Mouse (Mus musculus) retina, adult 2 months (tissue): ENCODE results near the gene Vipr2.

Experiments
- DNase-seq: peaks from one replicate; pipeline ENCODE4 v3.0.0-alpha.2; 2012; ENCODE audit warnings: low read depth, low spot score

The Vipr2 gene

DNA sequence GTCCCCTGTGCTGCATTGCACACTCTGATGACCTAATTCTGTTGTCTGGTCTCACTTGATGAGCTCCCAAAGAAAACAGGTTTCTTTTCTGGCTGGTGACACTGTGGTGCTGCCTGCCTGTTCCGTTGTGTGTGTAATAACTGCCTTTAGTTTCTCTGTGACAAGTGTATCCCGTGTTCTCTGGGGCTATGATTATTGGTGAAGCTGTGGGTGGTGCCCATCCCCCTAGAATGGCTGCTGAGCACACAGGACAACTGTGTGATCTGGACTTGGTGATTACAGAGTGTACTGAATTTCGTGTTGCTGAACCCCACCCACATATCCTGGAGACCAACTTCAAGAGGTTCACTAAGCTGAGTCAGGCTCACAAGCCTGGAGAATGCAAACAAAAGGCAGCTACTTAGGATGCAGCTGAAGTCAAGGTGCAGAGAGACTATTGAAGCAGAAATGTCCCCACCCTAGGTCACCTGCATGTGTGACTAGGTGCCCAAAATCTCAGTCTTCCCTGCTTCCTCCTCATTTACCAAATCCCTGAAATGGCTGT is 18.9 kb downstream of the Vipr2 start:
- DNase-seq: no peak

DNA sequence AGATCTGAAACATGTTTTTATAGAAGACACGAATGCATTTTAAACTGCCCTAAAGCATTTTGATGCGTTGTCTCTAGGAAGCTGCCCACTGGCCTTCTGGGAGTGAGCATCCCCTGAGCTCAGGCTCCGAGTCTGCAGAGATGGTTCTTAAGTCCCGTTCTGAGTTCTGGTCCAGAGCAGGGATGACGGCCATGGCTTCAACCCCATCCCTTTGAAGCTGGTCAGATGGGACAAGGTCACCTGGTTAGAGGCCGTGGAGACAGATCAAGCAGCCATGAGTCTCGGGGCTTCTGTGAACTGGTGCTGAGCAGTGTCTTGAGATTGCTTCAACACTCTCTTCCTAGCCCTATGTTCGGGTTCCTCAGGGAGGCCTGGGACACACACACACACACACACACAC is 19.6 kb downstream of the Vipr2 start:
- no peak for DNase-seq

DNA sequence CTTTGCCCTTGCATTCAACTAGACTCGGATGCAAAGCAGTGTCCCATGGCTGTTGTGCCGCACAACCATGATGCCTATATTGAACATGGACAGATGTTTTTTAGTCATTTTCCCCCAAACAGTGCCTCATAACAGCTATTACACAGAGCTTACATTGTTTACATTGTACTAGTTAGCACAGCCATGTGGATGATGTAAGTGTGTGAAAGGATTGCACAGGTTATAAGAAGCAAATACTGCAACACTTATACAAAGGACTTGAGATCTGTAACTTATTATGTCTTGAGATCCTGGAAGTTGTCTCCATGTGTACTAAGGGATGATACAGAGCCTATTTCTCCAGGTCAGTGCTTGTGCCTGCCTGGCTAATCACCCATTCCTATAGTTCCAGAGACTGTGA is 24.4 kb downstream of the Vipr2 start:
- DNase-seq: no peak

DNA sequence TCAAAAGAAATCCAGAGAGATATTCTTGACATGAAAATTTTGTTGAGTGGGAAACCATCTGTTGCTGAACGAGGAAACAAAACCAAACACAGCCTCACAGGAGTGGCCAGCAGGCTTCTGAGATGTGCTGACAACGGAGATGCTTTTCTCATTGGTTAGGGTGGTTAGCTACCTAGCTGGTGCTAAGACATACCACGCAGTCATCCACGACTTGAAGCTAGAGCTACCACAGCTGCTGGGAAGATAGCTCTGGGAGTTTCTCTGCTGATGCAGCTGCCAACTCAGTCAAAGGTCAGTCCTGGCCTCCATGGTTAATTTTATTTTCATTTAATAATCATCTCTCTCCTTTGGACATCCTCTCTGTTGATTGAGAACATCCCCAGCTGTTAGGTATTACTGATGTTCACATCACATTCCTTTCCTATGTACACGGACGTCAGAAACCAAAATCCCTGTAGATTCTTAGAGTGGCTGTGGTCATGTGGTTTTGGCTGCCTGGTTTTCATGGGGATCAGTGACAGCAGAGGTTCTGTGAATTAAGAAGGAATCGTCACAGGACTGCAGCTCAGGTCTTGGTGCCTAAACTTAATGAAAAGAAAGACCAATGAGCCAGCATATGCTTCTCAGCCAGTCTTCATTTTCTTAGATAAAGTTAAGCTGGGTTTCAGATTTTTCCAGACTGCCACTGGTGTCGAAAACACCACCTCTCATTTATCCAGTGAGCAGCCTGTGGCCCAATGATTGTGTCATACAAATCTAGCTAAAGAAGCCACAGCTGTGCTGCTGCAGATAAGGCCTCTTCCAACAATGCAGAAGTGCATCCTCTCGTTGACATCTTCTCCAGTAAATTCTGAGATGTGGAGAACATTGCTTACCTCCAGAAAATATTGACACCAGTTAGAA is 32.2 kb downstream of the Vipr2 start:
- no peak for DNase-seq

DNA sequence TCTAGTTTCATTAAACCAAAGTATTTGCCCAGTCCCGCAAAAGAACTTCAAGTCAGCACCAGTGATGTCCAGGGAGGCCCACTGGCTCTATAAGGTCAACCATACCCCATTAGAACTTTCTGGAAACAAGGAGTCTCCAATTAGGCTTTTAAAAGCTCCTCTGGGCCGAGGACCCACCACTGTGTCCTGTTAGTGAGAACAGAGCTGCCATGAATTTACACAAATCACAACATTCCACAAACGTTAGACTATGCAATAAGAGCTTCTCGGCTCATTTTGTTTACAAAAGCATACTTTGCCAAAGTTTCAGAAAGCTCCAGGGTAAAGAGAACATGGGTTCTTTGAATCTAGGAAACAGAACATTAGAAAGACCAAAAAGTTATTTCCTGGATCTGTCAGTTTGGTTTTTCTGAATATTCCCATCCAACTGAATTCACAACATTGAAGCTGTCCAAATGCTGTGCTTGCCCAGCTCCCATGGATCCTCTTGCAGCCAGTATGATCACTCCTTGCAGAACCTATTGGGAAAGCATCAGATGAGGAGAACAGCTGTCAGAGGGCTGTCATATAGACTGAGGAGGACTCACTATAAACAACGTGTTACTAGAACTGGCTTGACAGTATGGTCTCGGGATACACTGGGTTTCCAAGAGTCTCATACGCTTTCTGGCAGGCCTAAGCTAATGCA is 33.6 kb downstream of the Vipr2 start:
- no peak for DNase-seq

DNA sequence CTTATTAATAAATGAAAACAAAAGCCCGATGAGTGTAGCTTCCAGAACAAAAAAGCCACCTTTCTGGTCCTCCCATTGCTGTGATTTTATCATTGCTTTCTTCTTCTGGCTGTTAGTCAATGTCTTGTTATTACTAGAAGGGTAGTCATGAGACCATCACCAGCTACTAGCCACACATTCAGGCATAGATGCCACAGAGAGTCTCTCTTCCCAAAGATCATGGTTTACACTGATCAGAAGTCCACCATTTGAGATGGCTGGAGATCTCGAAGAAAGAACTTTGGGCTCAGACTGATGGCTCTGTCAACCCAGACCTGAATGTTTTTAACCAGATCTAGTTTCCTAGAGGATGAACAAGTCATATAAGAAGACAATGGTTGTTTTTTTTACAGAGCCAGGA is 38.3 kb downstream of the Vipr2 start:
- no peak for DNase-seq

DNA sequence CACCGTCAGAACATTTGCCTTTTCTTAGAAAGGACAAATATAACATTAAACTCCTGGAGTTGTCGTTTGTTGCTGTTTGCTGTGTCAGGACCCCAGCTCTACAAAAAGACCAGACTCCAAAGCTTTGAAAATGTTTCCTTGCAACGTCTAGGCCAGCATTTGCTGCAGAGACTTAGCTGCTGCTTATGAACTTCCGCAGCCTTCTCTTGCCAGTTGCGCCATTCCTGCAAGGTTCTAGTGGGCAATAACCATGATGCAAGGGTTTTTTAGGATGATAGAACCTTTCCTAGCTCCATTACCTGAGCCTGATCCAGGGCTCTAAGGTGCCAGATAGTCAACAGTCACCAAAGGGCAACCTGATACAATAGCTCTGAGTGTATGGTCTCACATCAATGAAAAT is 38.9 kb downstream of the Vipr2 start:
- DNase-seq: no peak

DNA sequence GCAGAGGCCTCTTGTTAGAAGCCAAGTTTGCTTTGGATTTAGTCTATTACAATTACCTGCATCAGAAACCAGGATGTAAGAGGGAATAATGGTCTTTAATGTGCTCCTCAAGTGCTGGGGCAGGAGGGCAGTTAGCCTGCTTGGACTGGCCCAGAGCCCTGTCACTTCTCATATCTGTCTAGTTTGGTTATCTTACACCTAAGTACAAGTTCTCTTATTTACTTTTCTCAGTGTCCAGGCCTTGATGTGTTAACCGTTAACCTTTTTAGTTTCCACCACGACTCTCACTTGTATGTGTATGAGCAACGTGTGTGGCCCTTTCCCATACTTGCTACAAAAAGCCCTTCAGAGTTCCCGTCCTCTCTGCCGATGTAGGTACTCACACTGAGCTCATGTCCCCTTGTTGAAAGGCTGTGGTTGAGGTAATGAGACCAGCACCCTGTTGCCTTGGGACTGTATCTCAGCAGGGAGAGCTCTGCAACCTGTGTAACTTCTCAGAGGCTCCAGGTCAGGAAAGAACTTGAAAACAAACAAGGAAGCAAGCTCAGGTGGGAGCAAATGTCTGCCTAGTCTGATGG is 39.9 kb downstream of the Vipr2 start:
- DNase-seq: no peak

DNA sequence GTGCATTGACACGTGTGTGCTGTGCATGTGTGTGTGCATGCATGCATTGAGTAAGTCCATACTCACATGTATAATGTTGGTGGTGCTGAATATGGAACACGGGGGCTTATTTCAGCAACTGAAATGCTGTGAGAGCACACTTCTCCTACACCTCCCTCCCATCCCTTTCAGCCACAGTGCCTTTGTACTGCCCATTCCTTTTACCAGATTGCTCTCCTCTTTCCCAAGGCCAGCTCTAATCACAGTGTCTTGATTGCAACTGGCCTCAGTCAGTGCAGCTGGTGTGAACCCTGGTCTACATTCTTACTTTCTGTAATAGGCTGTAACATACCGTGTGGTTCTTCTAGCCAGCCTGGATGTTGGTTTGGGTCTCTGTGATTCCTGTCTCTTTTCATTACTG is 41.5 kb downstream of the Vipr2 start:
- DNase-seq: no peak

DNA sequence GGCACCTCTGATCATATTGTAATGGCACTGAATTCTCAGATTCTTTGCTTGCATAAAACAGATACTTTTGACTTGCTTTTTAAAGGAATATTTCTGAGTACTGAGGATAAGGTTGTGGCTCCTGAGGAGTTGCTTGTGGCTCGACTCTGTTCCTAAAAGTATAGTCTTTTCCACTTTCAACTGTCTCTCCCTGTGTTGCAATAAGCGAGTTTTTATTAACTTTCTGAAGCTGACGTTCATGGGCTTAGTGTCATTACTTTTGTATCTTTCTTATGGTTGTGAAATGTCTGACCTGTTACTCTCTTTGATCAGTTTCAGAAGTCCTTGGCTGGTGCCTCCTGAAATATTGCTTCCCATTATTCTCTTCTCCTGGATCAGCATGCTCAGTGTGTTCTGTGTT is 46.3 kb downstream of the Vipr2 start:
- DNase-seq: no peak

DNA sequence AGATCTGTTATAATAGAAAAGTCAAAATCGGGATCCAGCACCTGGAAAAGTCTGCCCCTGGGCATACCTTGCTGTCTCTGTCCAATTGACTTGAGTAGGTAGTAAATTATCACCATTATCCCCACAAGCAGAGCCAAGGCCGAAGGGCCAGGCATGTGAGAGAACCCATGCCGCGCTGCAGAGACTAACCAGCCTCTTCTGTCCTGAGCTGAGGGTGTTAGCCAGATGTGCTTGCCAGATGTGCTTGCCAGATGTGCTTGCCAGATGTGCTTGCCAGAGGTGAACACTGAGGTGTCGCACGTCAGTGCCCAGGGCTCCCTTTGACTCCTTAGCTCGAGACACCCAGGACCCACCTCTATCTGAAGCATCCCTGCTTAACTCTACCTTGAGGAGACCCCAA is 53.4 kb downstream of the Vipr2 start:
- DNase-seq: no peak

DNA sequence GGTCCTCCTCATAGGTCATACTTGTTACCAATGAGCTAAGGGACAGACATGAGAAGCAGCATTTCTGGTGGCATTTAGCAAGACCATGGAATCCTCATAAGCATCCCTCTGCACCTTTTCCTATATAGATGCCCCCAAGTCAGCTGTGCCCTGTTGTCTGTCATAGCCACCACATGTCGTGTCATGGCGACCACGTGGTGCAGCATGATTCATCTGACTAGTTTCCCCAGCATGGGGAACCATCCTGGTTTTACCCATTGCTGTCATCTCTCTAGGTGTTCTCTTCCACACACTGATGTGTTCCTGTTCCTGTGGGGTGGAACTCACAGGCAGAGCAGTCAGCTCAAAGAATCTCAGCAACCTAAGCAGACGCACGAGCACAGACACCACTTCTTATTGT is 55.4 kb downstream of the Vipr2 start:
- DNase-seq: no peak

DNA sequence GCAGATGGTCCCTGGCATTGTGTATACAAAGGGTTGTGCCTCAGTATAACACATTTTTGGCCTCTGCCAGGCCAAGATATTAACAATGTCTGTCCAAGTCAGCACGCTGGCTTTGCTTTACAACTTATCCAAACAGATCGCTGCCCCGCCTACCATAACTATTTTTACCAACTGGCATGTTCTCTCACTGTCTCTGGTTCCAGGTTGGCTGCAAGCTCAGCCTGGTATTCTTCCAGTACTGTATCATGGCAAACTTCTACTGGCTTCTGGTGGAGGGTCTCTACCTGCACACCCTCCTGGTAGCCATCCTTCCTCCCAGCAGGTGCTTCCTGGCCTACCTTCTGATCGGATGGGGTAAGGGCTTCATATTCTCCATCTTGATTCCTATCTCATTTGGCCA is 58.4 kb downstream of the Vipr2 start:
- DNase-seq: no peak

DNA sequence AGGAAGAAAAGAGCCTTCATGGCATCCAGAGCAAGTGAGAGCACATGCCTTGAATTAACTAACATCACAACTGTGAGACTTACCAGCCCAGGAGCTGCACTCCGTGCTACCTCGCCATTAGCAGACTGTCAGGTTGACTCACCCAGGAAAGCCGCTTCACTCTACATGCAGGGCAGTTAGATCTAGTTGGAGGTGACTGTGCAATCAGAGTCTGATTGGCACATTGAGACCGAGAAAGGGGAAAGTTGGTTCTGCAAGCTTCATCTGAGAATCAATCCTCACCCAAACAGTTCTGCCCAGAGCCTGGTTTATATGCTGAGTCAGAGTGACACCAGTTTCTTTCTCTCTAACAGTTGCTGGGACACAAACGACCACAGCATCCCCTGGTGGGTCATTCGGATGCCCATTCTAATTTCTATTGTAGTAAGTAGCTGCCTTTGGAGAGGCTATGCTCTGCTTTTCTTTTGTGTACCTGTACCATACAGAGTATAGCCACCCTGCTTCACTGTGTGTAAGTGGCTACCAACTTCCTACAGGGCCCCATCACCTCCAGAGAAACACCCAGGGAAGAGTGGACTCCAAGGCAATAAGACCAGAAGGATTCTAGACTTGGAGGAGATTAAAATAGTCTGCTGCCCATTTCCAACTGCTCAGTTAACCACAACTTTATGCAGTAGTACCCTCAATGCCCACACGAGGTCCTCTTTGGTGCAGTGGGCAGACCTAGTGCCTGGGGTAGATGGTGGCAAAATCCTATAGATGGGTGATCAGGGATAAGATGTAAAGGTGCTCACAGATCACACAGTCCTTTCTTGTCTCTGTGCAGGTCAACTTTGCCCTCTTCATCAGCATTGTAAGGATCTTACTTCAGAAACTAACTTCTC is 61.0 kb downstream of the Vipr2 start:
- no peak for DNase-seq

DNA sequence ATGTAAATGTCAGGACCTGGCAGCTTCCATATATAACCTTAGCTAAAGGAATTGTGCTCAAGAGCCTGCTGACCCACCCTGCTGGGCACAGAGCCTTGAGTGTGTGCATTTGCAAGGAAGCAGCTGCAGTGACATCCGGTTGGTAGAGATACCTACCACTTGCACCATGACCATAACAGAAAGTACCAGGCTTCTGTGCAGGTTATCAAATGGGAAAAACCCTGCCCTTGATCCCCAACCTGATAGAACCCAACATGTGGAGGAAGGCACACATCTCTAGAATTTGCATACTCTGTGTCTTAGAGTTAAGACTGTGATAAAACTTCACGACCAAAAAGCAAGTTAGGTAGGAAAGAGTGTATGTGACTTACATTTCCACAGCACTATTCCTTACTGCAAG is 63.1 kb downstream of the Vipr2 start:
- DNase-seq: no peak

DNA sequence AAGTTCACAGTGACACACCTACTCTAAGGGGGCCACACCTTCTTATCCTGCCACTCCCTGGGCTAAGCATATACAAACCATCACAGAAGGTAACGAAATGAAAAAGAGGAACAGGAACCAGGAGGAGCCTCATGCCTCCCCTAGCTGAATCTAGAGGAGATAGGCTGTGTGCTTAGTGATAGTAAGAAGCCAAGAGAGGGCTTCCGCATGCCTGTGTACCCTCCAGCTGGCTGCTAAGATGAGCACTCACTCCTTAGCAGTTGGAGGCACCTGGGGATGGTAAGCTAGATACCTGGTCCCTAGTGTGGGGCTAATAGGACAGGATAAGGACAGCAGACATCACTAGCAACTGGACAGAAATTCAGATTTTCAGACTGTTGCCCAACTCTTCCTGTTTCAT is 64.3 kb downstream of the Vipr2 start:
- no peak for DNase-seq

DNA sequence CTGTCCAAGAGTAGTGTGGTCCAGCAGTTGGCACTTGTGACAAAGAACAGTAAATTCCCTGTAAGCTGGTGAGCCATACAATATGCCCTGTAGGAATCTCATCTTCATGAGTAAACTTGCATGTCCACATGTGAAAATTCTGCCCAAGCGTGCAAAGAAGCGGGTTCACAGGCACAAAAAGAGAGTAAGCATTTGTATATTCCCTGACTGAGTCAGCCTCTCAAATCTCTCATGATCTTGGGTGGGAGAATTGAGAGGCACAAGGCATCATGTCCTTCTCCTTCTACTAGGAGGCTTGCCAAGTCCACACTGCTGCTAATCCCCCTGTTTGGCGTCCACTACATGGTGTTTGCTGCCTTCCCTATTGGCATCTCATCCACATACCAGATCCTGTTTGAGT is 64.9 kb downstream of the Vipr2 start:
- DNase-seq: no peak

DNA sequence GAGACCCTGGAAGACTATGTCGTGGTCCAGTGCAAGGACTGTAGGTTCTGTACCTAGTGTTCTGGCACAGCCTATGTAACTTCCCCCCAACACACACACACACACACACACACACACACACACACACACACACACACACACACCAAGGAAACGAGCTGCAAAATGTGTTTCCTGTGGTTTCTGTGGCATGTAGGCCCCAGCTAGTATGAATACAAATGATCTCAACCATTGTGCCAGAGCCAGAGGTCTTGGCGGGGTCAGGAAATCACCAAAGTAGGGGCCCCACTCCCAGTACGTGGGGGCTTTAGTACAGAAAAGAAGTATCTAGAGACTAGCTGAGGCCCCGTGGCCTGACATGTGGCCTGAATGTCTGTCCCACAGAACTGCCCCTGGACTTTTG is 67.7 kb downstream of the Vipr2 start:
- DNase-seq: no peak

DNA sequence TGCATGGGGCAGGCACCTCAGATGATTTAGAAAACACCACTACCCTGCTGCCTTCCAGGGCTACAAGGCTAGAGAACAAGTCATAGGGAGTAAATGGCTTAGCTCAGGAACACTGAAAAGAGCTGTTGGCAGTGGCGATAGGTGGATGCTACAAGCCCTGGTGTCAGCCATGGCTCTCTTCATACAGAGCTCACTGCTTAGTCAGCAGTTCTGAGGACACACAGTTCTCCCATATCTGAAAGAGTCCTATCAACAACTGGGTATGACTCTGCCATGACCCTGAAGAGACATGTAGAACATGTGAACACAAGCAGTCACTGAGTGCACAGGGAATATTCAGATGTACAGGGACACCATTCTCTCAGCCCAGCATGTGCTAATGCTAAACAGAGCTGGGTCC is 68.2 kb downstream of the Vipr2 start:
- DNase-seq: no peak

DNA sequence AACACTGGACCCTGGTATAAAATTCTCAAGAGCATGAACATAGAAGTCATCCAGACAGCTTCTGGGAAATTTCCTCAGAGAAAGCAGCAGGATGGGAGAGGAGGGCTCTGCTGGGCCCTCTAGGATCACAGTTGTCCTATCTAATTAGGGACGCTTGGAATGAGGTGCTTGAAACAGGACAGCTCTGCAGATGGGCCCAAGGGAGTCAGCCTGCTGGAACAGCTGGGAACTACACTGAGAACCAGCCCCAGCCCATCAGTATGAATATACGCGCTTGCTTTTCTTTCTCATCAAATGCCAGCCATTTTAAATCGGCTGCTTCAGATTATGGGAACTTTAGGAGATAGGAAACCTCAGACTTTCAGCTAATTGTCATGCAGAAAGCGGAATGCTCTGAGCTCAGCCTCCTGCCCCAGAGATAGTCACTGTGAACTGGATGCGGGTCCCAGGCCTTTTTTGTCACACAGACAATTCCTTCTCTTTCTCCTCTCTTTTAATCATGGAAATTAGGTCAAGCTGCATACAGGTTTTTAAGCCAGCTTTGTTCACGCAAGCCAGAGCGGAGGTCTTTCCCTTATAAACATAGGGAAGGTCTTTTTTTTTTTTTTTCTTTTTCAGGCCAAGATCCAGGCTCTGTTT is 69.6 kb downstream of the Vipr2 start:
- DNase-seq: no peak

DNA sequence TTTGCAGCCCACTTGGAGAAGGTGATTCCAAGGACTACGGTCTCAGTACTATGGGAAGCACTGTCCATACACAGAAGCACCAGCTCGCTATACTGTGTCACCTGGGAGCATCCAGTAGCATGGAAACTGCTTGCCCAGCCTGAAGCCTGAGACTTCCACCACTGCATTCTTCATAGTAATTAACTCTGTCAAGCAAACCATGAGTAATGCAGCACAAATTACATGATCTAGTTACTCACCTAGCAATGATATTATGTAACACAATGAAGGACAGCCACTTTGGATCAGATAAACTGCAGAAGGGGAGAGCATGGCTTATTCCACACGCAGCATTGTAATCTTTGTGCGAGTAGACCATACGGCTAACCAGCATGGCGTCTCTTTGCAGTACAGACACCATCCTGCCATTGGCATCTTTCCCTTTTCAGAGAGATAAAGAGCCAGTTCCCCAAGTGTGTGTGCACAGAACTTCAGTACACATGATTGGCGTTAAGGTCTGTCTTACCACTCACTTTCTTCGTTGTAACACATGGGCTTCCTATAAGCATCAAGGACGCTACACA is 75.4 kb downstream of the Vipr2 start:
- DNase-seq: no peak
